9 mouse cellular contexts compared by ENCODE assay signal in genomic region chr2:166142561-166143112, GRCm38 (mm10). TPM values are rescaled to one million over a fixed set of nuclear protein-coding genes. Genes with fewer than 3 reads are reported as not detected.
DNase-seq lines count a peak whose midpoint lies in the region; ATAC-seq and TF ChIP-seq lines count a peak whose summit lies in the region.
"Had no signal": no experiment of that assay in that cellular context is flagged by ENCODE, and none has a peak within 500 bp of the region (broad histone marks: within the 10 kb centered on the region; RNA-seq: fewer than 3 reads in every experiment).

No protein-coding gene starts in this region.

- intact Hi-C loops in heart, postnatal 25 days (cut with DNase I), result no loop called here

- no peak overlapping the region for H3K4me3 ChIP-seq in lung, adult 2 months (replicated peaks; ENCODE audit: extremely low read depth, low read depth, low read length)
- no peak overlapping the region for H3K4me3 ChIP-seq in embryonic facial prominence, embryonic 11.5 days (ENCODE audit: low read depth, low read length)
- H3K4me3 ChIP-seq: liver, embryonic 15.5 days had no signal

- peak overlapping the region; percentile 10; the same call in 1 of the 2 replicates for H3K9ac ChIP-seq in embryonic facial prominence, embryonic 11.5 days (replicated peaks; ENCODE audit: low read length)
- H3K9ac ChIP-seq: liver, embryonic 15.5 days had no signal

- TF ChIP-seq CTCF in lung, adult 2 months (IDR thresholded peaks at IDR 0.05; ENCODE audit: insufficient read depth, low read length), result no peak

- DNase-seq in lung, adult 18-20 months, result peak; percentile 55 to 71
- DNase-seq in lung, adult 2 months, result no peak
- no peak for DNase-seq in embryonic facial prominence, embryonic 11.5 days (ENCODE audit: low spot score)
- DNase-seq in heart, postnatal 25 days (ENCODE audit: low spot score), result peak; percentile 37
- peak; percentile 37 to 50 for DNase-seq in layer of hippocampus, postnatal 10 days (ENCODE audit: low spot score in 2 of 2)
- DNase-seq in right cerebral cortex, postnatal 36 days (ENCODE audit: low spot score in 2 of 2), result peak; percentile 30 to 34
- no peak for DNase-seq in adrenal gland, adult 8-10 months
- DNase-seq in adipocyte (ENCODE audit: low spot score), result no peak

- no peak overlapping the region; the same call in 1 of the 2 replicates for H3K4me2 ChIP-seq in embryonic facial prominence, embryonic 11.5 days (ENCODE audit: low read depth, low read length)
- H3K4me2 ChIP-seq: liver, embryonic 15.5 days had no signal

- H3K27me3 ChIP-seq in embryonic facial prominence, embryonic 11.5 days (ENCODE audit: control insufficient read depth, insufficient read depth, low read length), result no peaks in the 10 kb centered on the region; the same call in 1 of the 2 replicates
- H3K27me3 ChIP-seq: liver, embryonic 15.5 days had no signal

- WGBS in lung, adult 2 months, result 38% methylated on average over 19 of the region's 19 CpGs
- 46% methylated on average over 19 of the region's 19 CpGs for WGBS in embryonic facial prominence, embryonic 11.5 days

- no peaks in the 10 kb centered on the region for H3K4me1 ChIP-seq in lung, adult 2 months (ENCODE audit: control insufficient read depth, insufficient read depth, low read length)
- peaks cover 6% of the 10 kb centered on the region for H3K4me1 ChIP-seq in embryonic facial prominence, embryonic 11.5 days (ENCODE audit: control insufficient read depth, insufficient read depth, low read length)
- H3K4me1 ChIP-seq: liver, embryonic 15.5 days had no signal

- H3K27ac ChIP-seq in embryonic facial prominence, embryonic 11.5 days (replicated peaks; ENCODE audit: low read depth, low read length), result peak overlapping the region; percentile 24
- H3K27ac ChIP-seq: liver, embryonic 15.5 days had no signal

- no peak for ATAC-seq in embryonic facial prominence, embryonic 11.5 days (replicated peaks; ENCODE audit: insufficient number of reproducible peaks, low FRiP score, low TSS enrichment, low read depth)

- no peak for TF ChIP-seq POLR2A in lung, adult 2 months (IDR thresholded peaks at IDR 0.05; ENCODE audit: borderline replicate concordance, extremely low read depth, low read depth, low read length)

- no peaks in the 10 kb centered on the region for H3K9me3 ChIP-seq in embryonic facial prominence, embryonic 11.5 days (replicated peaks; ENCODE audit: control insufficient read depth, low read length)
- H3K9me3 ChIP-seq: liver, embryonic 15.5 days had no signal

- no peaks in the 10 kb centered on the region; the same call in 1 of the 2 replicates for H3K36me3 ChIP-seq in embryonic facial prominence, embryonic 11.5 days (replicated peaks; ENCODE audit: control insufficient read depth, insufficient read depth, low read depth, low read length)
- H3K36me3 ChIP-seq: liver, embryonic 15.5 days had no signal

RNA-seq across cellular contexts. Expression of gene Sulf2, which starts 12.8 kb away (rescaled TPM):
- polyA plus RNA-seq in lung, adult 2 months (2012; rRNA removed), result 37.6 and 44.2 TPM in 2 replicates
- polyA plus RNA-seq in embryonic facial prominence, embryonic 11.5 days (2014; fragmentation: Nextera tagmentation; extraction: Ambion mirVana), result 166 and 168 TPM in 2 replicates
- 10 to 100 TPM; 48.7 to 54.3 TPM for total RNA-seq in heart, postnatal 25 days (2021)
- 100 to 1,000 TPM; 192 to 224 TPM for total RNA-seq in layer of hippocampus, postnatal 10 days (2021)
- total RNA-seq in adrenal gland, adult 8-10 months (2022), result 100 to 1,000 TPM in 2 of 4 experiments, 10 to 100 TPM in 2; 44.6 to 150 (median 89.6) TPM

Comparison
In these comparisons a context has a peak if more than half of its experiments do, and no peak if none do; other contexts are left out.
1. DNase-seq: peak in lung, adult 18-20 months (2 of 2), heart, postnatal 25 days (single experiment), layer of hippocampus, postnatal 10 days (2 of 2) and right cerebral cortex, postnatal 36 days (2 of 2); none in lung, adult 2 months (single experiment), embryonic facial prominence, embryonic 11.5 days (single experiment), adrenal gland, adult 8-10 months (single experiment) and adipocyte (single experiment).